Mouse (Mus musculus) liver, adult 2 months (tissue): Measurements from ENCODE around the gene Syne2. TPM values are rescaled to one million over a fixed set of nuclear protein-coding genes. Genes with fewer than 3 reads are reported as not detected.

Experiments used
- DNase-seq: peaks from one replicate; pipeline ENCODE4 v3.0.0-alpha.2; 2011; ENCODE audit warnings: low read depth, low spot score; ENCODE audit errors: extremely low read depth
- H3K27ac ChIP-seq: fragments of 200-500 bp; replicated peaks from 2 replicates; pipeline ENCODE4 v1.5.1; 2012; ENCODE audit warnings: low read depth, mild to moderate bottlenecking, control low read depth, inconsistent platforms, low read length; ENCODE audit not compliant: insufficient read depth
- H3K27me3 ChIP-seq: fragments of 200-500 bp; 2 replicates; pipeline ENCODE4 v1.6.1; 2012; ENCODE audit warnings: mild to moderate bottlenecking, moderate library complexity, low read length, inconsistent platforms; ENCODE audit not compliant: control insufficient read depth, insufficient read depth
- H3K36me3 ChIP-seq: fragments of 200-500 bp; 2 replicates; pipeline ENCODE4 v1.6.1; 2012; ENCODE audit warnings: low read length, inconsistent platforms; ENCODE audit not compliant: control insufficient read depth, insufficient read depth
- H3K4me1 ChIP-seq: fragments of 200-500 bp; 2 replicates; pipeline ENCODE4 v1.6.1; 2011; ENCODE audit warnings: low read length; ENCODE audit not compliant: control insufficient read depth, insufficient read depth
- H3K4me3 ChIP-seq: fragments of 200-500 bp; 2 replicates; pipeline ENCODE4 v1.5.1; 2011; ENCODE audit warnings: low read depth, mild to moderate bottlenecking, control low read depth, low read length, moderate library complexity; ENCODE audit not compliant: insufficient read depth
- H3K79me2 ChIP-seq: fragments of 200-500 bp; 2 replicates; pipeline ENCODE4 v1.6.1; 2012; ENCODE audit warnings: inconsistent platforms, mild to moderate bottlenecking, low read length, moderate library complexity; ENCODE audit not compliant: control insufficient read depth, insufficient read depth
- H3K9ac ChIP-seq: fragments of 200-500 bp; 2 replicates; pipeline ENCODE4 v1.6.1; 2012; ENCODE audit warnings: low read depth, mild to moderate bottlenecking, control low read depth, inconsistent platforms, low read length
- CTCF ChIP-seq: fragments of 200-500 bp; IDR thresholded peaks from 2 replicates; pipeline ENCODE4 v1.5.1; 2011; ENCODE audit warnings: low read depth, low read length, control low read depth
- POLR2A ChIP-seq: fragments of 200-500 bp; IDR thresholded peaks from 2 replicates; pipeline ENCODE4 v1.6.1; 2011; ENCODE audit warnings: low read length, control low read depth; ENCODE audit not compliant: insufficient read depth; ENCODE audit errors: extremely low read depth
- WGBS: fragments of 180-500 bp; shearing (Covaris S2); methylation state at CpG from one replicate; pipeline ENCODE4 v1.1.7; 2018; 5-methylcytosine and 5-hydroxymethylcytosine counted together
- polyA plus RNA-seq: library from polyadenylated mRNA; depleted of rRNA; stranded (reverse); fragments of >200 nt; gene quantifications from 2 replicates; pipeline ENCODE4 v1.2.3, GENCODE M21; 2012
- total RNA-seq: library from RNA; depleted of rRNA; stranded (reverse); fragments of >200 nt; gene quantifications from 2 replicates; pipeline ENCODE4 v1.2.3, GENCODE M21; 2014

Gene Syne2
- total and polyA plus RNA-seq, 2 experiments, result 12.0 to 31.3 TPM

GRCm38 (mm10) chr12:75833149-75833959, 15.4 kb downstream of the Syne2 start:
- TF ChIP-seq POLR2A (no peak), CTCF (no peak)

GRCm38 (mm10) chr12:75833960-75834729, 16.2 kb downstream of the Syne2 start:
- 53% methylated on average over 14 of the region's 14 CpGs for WGBS
- H3K27me3 ChIP-seq, result no peaks in the 10 kb centered on the region
- peak; percentile 43 for DNase-seq
- no peak overlapping the region for H3K9ac ChIP-seq
- no peak for TF ChIP-seq POLR2A
- H3K27ac ChIP-seq, result no peak overlapping the region
- no peaks in the 10 kb centered on the region for H3K36me3 ChIP-seq
- no peak overlapping the region for H3K4me3 ChIP-seq
- peaks cover 13% of the 10 kb centered on the region for H3K4me1 ChIP-seq
- H3K79me2 ChIP-seq, result peaks cover 56% of the 10 kb centered on the region

More at GRCm38 (mm10) chr12:75833149-75833959, 15.4 kb downstream of the Syne2 start:
- DNase-seq, result peak; percentile 42
- H3K9ac ChIP-seq, result 0 out of 2 replicates have a peak overlapping the region, but pooled peaks have one; percentile 25
- WGBS, result 41% methylated on average over 12 of the region's 12 CpGs
- H3K79me2 ChIP-seq, result peaks cover 56% of the 10 kb centered on the region
- peaks cover 10% of the 10 kb centered on the region for H3K4me1 ChIP-seq
- H3K36me3 ChIP-seq, result no peaks in the 10 kb centered on the region
- no peak overlapping the region for H3K4me3 ChIP-seq
- no peaks in the 10 kb centered on the region for H3K27me3 ChIP-seq
- no peak overlapping the region for H3K27ac ChIP-seq

GRCm38 (mm10) chr12:75836524-75836962, 18.6 kb downstream of the Syne2 start:
- WGBS, result 71% methylated on average over 11 of the region's 11 CpGs
- Histone ChIP-seq H3K4me3 (no peak overlapping the region), H3K79me2 (peaks cover 59% of the 10 kb centered on the region), H3K9ac (no peak overlapping the region), H3K36me3 (no peaks in the 10 kb centered on the region), H3K4me1 (peaks cover 20% of the 10 kb centered on the region), H3K27me3 (no peaks in the 10 kb centered on the region), H3K27ac (no peak overlapping the region)
- TF ChIP-seq POLR2A, result no peak
- no peak for TF ChIP-seq CTCF
- no peak for DNase-seq

- Histone ChIP-seq H3K9ac (no peak overlapping the region), H3K27me3 (no peaks in the 10 kb centered on the region), H3K36me3 (no peaks in the 10 kb centered on the region), H3K79me2 (peaks cover 61% of the 10 kb centered on the region), H3K4me3 (no peak overlapping the region), H3K27ac (no peak overlapping the region), H3K4me1 (peaks cover 18% of the 10 kb centered on the region)
- TF ChIP-seq POLR2A (no peak), CTCF (no peak)
- DNase-seq, result no peak
- 90% methylated on average over 4 of the region's 4 CpGs for WGBS
Measured at GRCm38 (mm10) chr12:75837462-75837861, 19.5 kb downstream of the Syne2 start.

- Histone ChIP-seq H3K4me3 (no peak overlapping the region), H3K79me2 (peaks cover 52% of the 10 kb centered on the region), H3K9ac (no peak overlapping the region), H3K4me1 (peaks cover 12% of the 10 kb centered on the region), H3K27ac (peak overlapping the region; percentile 77), H3K36me3 (no peaks in the 10 kb centered on the region), H3K27me3 (no peaks in the 10 kb centered on the region)
- TF ChIP-seq POLR2A (no peak), CTCF (no peak)
- WGBS, result 28% methylated on average over 11 of the region's 11 CpGs
- peak; percentile 88 for DNase-seq
Measured at GRCm38 (mm10) chr12:75839083-75839736, 21.3 kb downstream of the Syne2 start.
